Mouse (Mus musculus) hindbrain, embryonic 10.5 days (tissue): ENCODE data around the gene Hist1h2ag. TPM values are rescaled to one million over a fixed set of nuclear protein-coding genes. Genes with fewer than 3 reads are reported as not detected.

Source experiments
- DNase-seq: peaks from one replicate; pipeline ENCODE4 v3.0.0-alpha.2; 2017; ENCODE audit warnings: low spot score
- H3K27ac ChIP-seq: fragments of 300-500 bp; sonication (generic); 2 replicates; pipeline ENCODE4 v1.5.1; 2016; ENCODE audit warnings: mild to moderate bottlenecking, moderate library complexity
- H3K27me3 ChIP-seq: fragments of 300-500 bp; sonication (generic); 2 replicates; pipeline ENCODE4 v1.6.1; 2016; ENCODE audit warnings: mild to moderate bottlenecking; ENCODE audit not compliant: poor library complexity, insufficient read depth, severe bottlenecking
- H3K36me3 ChIP-seq: fragments of 300-500 bp; sonication (generic); 2 replicates; pipeline ENCODE4 v1.6.1; 2016; ENCODE audit warnings: mild to moderate bottlenecking, moderate library complexity
- H3K4me1 ChIP-seq: fragments of 300-500 bp; sonication (generic); replicated peaks from 2 replicates; pipeline ENCODE4 v1.6.1; 2016; ENCODE audit warnings: mild to moderate bottlenecking
- H3K4me3 ChIP-seq: fragments of 300-500 bp; sonication (generic); 2 replicates; pipeline ENCODE4 v1.5.1; 2016; ENCODE audit warnings: mild to moderate bottlenecking, moderate library complexity
- H3K9me3 ChIP-seq: fragments of 300-500 bp; sonication (generic); 2 replicates; pipeline ENCODE4 v1.6.1; 2016; ENCODE audit warnings: mild to moderate bottlenecking, moderate library complexity
- WGBS: fragments of 180-500 bp; shearing (Covaris S2); methylation state at CpG from one replicate; pipeline ENCODE4 v1.1.7; 2016; 5-methylcytosine and 5-hydroxymethylcytosine counted together
- polyA plus RNA-seq: library from polyadenylated mRNA; unstranded; fragments of >200 nt; fragmentation: Nextera tagmentation; extraction: Ambion mirVana; gene quantifications from 2 replicates; pipeline ENCODE4 v1.2.1, GENCODE M21; 2016

The Hist1h2ag gene
- polyA plus RNA-seq, 1 experiment from 2014 or later, result 63.1 TPM

GRCm38 (mm10) chr13:22034443-22035266, 8.1 kb downstream of the Hist1h2ag start:
- no peaks in the 10 kb centered on the region for H3K36me3 ChIP-seq
- no peaks in the 10 kb centered on the region for H3K27me3 ChIP-seq
- peak overlapping the region; percentile 87 for H3K27ac ChIP-seq
- DNase-seq, result peak; percentile 44
- no peaks in the 10 kb centered on the region for H3K9me3 ChIP-seq
- under 1% methylated on average over 14 of the region's 14 CpGs for WGBS
- H3K4me1 ChIP-seq, result peaks cover 25% of the 10 kb centered on the region
- H3K4me3 ChIP-seq, result peak overlapping the region; percentile 57

GRCm38 (mm10) chr13:22033741-22034442, 8.9 kb downstream of the Hist1h2ag start:
- DNase-seq, result no peak
- Histone ChIP-seq H3K36me3 (no peaks in the 10 kb centered on the region), H3K27me3 (no peaks in the 10 kb centered on the region), H3K4me3 (peak overlapping the region; percentile 57), H3K9me3 (no peaks in the 10 kb centered on the region), H3K4me1 (peaks cover 25% of the 10 kb centered on the region), H3K27ac (peak overlapping the region; percentile 87)
- WGBS, result 62% methylated on average over 5 of the region's 5 CpGs

- Histone ChIP-seq H3K27ac (no peak overlapping the region), H3K4me1 (peaks cover 26% of the 10 kb centered on the region), H3K9me3 (no peaks in the 10 kb centered on the region), H3K36me3 (no peaks in the 10 kb centered on the region), H3K27me3 (no peaks in the 10 kb centered on the region), H3K4me3 (no peak overlapping the region)
- no peak for DNase-seq
- WGBS, result 20% methylated on average over 4 of the region's 4 CpGs
These were observed 12.3 kb downstream of the Hist1h2ag start for GRCm38 (mm10) chr13:22030493-22030892.

- no peak overlapping the region for H3K27ac ChIP-seq
- 31% methylated on average over 8 of the region's 8 CpGs for WGBS
- no peak overlapping the region for H3K4me3 ChIP-seq
- H3K9me3 ChIP-seq, result no peaks in the 10 kb centered on the region
- peak; percentile 55 for DNase-seq
- no peaks in the 10 kb centered on the region for H3K36me3 ChIP-seq
- no peaks in the 10 kb centered on the region for H3K27me3 ChIP-seq
- H3K4me1 ChIP-seq, result peaks cover 27% of the 10 kb centered on the region
These were observed 12.8 kb downstream of the Hist1h2ag start for GRCm38 (mm10) chr13:22029928-22030327.

- peaks cover 16% of the 10 kb centered on the region for H3K4me1 ChIP-seq
- H3K27me3 ChIP-seq, result no peaks in the 10 kb centered on the region
- DNase-seq, result peak; percentile 96
- H3K27ac ChIP-seq, result peak overlapping the region; percentile 86
- peak overlapping the region; percentile 59 for H3K4me3 ChIP-seq
- H3K9me3 ChIP-seq, result no peaks in the 10 kb centered on the region
- no peaks in the 10 kb centered on the region for H3K36me3 ChIP-seq
- under 1% methylated on average over 40 of the region's 40 CpGs for WGBS
These were observed 13.9 kb downstream of the Hist1h2ag start for GRCm38 (mm10) chr13:22028673-22029460.

GRCm38 (mm10) chr13:22026058-22027031, 16.4 kb downstream of the Hist1h2ag start:
- peak; percentile 90 for DNase-seq
- no peaks in the 10 kb centered on the region for H3K36me3 ChIP-seq
- WGBS, result 1% methylated on average over 35 of the region's 35 CpGs
- H3K4me3 ChIP-seq, result peak overlapping the region; percentile 62
- H3K27ac ChIP-seq, result peak overlapping the region; percentile 79
- peaks cover 15% of the 10 kb centered on the region for H3K4me1 ChIP-seq
- no peaks in the 10 kb centered on the region for H3K9me3 ChIP-seq
- H3K27me3 ChIP-seq, result no peaks in the 10 kb centered on the region

- Histone ChIP-seq H3K9me3 (no peaks in the 10 kb centered on the region), H3K36me3 (no peaks in the 10 kb centered on the region), H3K4me1 (peaks cover 18% of the 10 kb centered on the region), H3K4me3 (peak overlapping the region; percentile 60), H3K27me3 (peaks cover 35% of the 10 kb centered on the region), H3K27ac (no peak overlapping the region)
- DNase-seq, result peak; percentile 86
- WGBS, result under 1% methylated on average over 9 of the region's 9 CpGs
These were observed 20.5 kb downstream of the Hist1h2ag start for GRCm38 (mm10) chr13:22022241-22022640.

- no peak for DNase-seq
- Histone ChIP-seq H3K9me3 (no peaks in the 10 kb centered on the region), H3K4me1 (peaks cover 18% of the 10 kb centered on the region), H3K36me3 (no peaks in the 10 kb centered on the region), H3K27ac (0 out of 2 replicates have a peak overlapping the region, but pooled peaks have one; percentile 12), H3K27me3 (peaks cover 36% of the 10 kb centered on the region), H3K4me3 (peak overlapping the region; percentile 60)
- under 1% methylated on average over 11 of the region's 11 CpGs for WGBS
These were observed 21.2 kb downstream of the Hist1h2ag start for GRCm38 (mm10) chr13:22021581-22021980.

GRCm38 (mm10) chr13:22020901-22021339, 21.8 kb downstream of the Hist1h2ag start:
- WGBS, result under 1% methylated on average over 8 of the region's 8 CpGs
- H3K9me3 ChIP-seq, result no peaks in the 10 kb centered on the region
- peaks cover 16% of the 10 kb centered on the region for H3K4me1 ChIP-seq
- H3K27ac ChIP-seq, result no peak overlapping the region
- peak; percentile 63 for DNase-seq
- H3K36me3 ChIP-seq, result no peaks in the 10 kb centered on the region
- H3K27me3 ChIP-seq, result peaks cover 42% of the 10 kb centered on the region
- H3K4me3 ChIP-seq, result peak overlapping the region; percentile 60

GRCm38 (mm10) chr13:22019934-22020835, 22.6 kb downstream of the Hist1h2ag start:
- Histone ChIP-seq H3K4me3 (peak overlapping the region; percentile 60), H3K9me3 (peaks cover 2% of the 10 kb centered on the region; the same call in 1 of the 2 replicates), H3K27me3 (peaks cover 47% of the 10 kb centered on the region), H3K36me3 (no peaks in the 10 kb centered on the region), H3K27ac (no peak overlapping the region), H3K4me1 (peaks cover 11% of the 10 kb centered on the region; the same call in 1 of the 2 replicates)
- under 1% methylated on average over 44 of the region's 44 CpGs for WGBS
- peak; percentile 46 for DNase-seq
